Mouse (Mus musculus) monocyte, adult 5-6 weeks (primary cell): ENCODE measurements around the gene Erv3. TPM values are rescaled to one million over a fixed set of nuclear protein-coding genes. Genes with fewer than 3 reads are reported as not detected.

Experiments
- total RNA-seq: library from RNA; stranded (forward); fragments of 200-1000, 200-491, 200-594 nt; gene quantifications from 3 replicates; pipeline ENCODE4 v1.2.3, GENCODE M21; 2017

The Erv3 gene
- total RNA-seq, 1 experiment from 2014 or later, result not detected

Other genes starting within 250 kb of the Erv3 start
- 0.49 to 2.3 TPM (median 1.6 TPM) in 3 replicates for gene Prnp, start 50.2 kb upstream of the Erv3 start, total RNA-seq
- not detected in 3 replicates for gene Prn, start 50.2 kb upstream of the Erv3 start, total RNA-seq
- gene Prnd, start 91.1 kb upstream of the Erv3 start, total RNA-seq, result not detected in 3 replicates
- 33.5 to 63.6 TPM (median 45.1 TPM) in 3 replicates for gene Rassf2, start 170.5 kb upstream of the Erv3 start, total RNA-seq